Mouse (Mus musculus) layer of hippocampus, postnatal 36 days (tissue): ENCODE results near the gene Cbarp. TPM values are rescaled to one million over a fixed set of nuclear protein-coding genes. Genes with fewer than 3 reads are reported as not detected.

ENCODE experiments used
- DNase-seq, 2 experiments: peaks; one replicate each; pipeline ENCODE4 v3.0.0; 2022
- total RNA-seq, 2 experiments: library from RNA; stranded (reverse); gene quantifications; 2 replicates each; pipeline ENCODE4 v1.2.3; 2021

Gene Cbarp
- total RNA-seq, 2 experiments from 2014 or later, result 336 to 379 TPM

DNA sequence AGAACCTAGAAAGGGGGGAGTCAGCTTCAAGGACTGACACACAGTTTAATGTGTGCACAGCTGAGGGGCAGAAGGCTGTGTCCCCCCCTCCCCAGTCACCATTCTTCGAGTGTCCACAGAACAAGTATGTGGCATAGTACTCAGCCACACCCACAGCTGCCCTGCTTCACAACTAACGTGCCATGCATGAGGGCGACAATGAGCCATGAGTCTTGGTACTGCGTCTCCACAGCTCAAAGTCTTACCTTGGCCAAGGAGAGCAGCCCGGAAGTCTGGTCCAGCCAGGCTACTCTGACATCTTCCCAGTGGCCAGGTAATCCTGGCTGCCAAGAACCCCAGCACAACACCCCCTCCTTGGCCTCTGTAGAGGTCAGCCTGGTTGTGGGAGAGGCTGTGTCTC lies 47.9 kb downstream of the Cbarp start:
- no peak for DNase-seq

DNA sequence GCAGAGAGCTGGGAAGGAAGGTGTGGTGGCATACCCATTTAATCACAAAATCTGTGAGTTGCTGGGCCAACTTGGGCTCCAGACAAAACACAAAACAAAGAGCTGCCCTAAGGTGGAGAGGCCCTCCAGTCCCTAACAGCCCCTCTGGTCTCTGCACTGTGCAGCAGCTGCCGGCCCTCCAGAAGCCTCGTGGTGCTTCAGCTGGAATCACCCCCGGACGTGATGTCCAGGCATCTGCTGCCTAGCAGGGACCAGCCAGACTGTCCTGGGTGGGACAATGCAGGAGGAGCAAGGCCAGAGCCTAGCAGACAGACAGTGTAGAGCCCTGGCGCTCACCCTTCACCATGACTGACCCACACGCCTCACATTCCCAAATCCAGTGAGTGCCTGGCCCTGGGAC lies 49.1 kb downstream of the Cbarp start:
- DNase-seq, result no peak

DNA sequence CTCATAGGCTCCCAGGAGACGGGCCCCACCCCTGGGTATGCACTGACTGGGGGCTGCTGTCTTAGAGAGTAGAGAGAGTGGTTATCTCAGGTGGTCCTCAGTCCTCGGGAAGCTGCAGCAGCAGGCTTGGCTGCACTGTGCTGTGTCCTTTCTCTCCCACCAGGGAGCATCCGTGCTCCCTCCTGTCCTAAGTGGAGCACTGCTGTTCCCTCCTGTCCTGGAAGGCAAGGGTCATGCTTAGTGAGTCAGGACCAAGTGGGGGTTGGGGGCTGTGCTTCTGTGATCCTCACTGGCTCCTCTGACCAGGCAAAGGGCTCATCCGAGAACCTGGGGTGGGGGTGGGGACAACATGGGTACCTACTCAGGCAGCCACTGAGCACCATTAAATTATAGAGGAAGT lies 51.5 kb downstream of the Cbarp start:
- no peak for DNase-seq

DNA sequence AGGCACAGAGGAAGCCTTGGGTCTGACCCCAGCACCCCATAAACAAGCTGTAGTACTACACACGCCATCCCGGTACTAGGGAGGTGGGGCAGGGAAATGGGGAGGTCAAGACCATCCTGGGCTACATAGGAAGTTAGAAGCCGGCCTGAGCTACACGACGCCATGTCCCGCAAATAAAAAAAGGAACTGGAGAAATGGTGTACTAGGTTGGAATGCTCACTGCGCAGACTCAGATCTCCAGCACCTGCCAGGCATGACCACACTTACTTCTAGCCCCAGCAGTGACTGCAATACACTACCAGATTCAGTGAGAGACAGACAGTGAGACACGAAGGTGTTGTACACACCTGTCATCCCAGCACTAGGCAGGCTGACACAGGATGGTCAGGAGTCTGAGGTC lies 53.2 kb downstream of the Cbarp start:
- no peak for DNase-seq

DNA sequence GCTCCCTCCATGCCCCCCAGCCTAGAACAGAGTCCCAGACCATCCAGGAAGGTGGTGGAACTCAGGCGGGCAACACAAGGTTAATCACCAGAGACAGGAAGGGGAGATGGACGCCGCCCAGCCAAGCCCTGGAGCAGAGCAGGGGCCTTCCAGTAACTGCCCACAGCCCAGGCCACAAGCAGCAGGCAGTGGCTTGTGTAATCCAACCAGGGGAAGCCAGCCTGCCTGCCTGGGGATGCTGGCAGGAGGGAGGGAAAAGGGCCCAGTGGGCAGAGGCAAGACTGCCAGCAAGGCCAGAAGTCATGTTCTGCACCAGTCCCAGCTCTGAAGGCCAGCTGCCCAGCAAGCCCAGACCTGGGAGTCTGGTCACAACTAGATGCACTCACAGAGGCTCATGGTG lies 53.8 kb downstream of the Cbarp start:
- DNase-seq, result no peak

DNA sequence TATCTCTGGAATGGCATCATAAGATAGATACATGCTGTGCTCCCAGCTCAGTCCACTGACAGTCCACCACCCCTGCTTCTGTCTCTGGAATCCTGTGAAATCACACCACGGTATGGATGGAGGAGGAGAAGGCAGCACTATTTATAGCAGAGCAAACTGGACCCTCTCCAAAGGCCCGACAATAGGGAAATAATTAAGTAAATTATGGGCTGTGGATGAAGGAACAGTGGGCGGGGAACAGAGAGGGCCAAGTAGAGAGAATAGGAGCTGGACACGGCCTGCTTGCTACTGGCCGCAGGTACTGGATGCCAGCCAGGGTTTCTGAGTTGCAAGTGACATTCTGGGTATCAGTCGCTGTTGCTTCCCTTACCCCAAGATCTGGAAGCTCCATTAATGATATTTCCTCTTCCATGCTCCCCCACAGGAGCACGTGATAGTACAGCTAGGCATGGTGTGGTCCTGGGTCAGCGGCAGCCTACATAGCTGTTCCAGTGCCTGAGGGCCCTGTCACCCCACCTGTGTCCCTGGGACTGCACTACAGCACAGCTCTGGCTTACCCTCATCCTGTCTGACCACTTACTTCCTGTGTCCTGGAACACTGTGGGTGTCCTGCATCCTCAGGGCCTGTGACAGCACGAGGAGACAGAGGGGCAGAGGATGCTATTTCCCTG lies 55.7 kb downstream of the Cbarp start:
- no peak for DNase-seq

DNA sequence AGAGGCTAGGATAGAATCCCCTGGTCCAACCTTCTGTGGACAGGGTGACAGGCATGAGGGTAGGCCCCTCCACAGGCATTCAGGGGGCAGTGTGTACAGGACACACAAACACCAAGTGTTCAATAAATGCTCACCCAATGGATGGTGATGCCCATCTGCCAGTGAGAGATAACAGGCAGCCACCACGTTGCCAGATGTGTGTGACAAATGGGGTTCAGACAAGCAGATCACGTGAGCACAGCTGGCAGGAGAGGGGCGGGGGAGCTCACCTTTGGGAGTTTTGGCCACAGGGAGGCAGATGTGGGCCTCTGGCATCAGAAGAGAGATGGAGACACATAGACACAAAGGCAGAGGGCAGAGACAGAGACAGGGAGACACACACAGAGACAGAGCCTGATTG lies 59.6 kb downstream of the Cbarp start:
- no peak for DNase-seq

Other genes starting within 250 kb of the Cbarp start
- gene Cfd, start 250.0 kb downstream of the Cbarp start, total RNA-seq, result not detected
- 10 to 100 TPM; 53.0 to 54.1 TPM for gene Med16, start 231.9 kb downstream of the Cbarp start, total RNA-seq
- not detected for gene Gm26602, start 230.0 kb downstream of the Cbarp start, total RNA-seq
- 1 to 10 TPM; 6.4 to 6.8 TPM for gene Kiss1r, start 223.9 kb downstream of the Cbarp start, total RNA-seq
- 100 to 1,000 TPM; 397 to 399 TPM for gene R3hdm4, start 219.6 kb downstream of the Cbarp start, total RNA-seq
- 1 to 10 TPM; 4.8 to 5.1 TPM for gene Arid3a, start 213.8 kb downstream of the Cbarp start, total RNA-seq
- 10 to 100 TPM; 43.2 to 48.2 TPM for gene Wdr18, start 180.7 kb downstream of the Cbarp start, total RNA-seq
- under 1 TPM; 0.10 TPM for gene Grin3b, start 170.1 kb downstream of the Cbarp start, total RNA-seq
- gene Tmem259, start 156.5 kb downstream of the Cbarp start, total RNA-seq, result 100 to 1,000 TPM; 117 to 124 TPM
- 1 to 10 TPM; 5.5 to 6.6 TPM for gene Cnn2, start 152.3 kb downstream of the Cbarp start, total RNA-seq
- 10 to 100 TPM; 10.9 to 11.0 TPM for gene Abca7, start 144.3 kb downstream of the Cbarp start, total RNA-seq
- 1 to 10 TPM; 3.2 to 4.2 TPM for gene Arhgap45, start 124.2 kb downstream of the Cbarp start, total RNA-seq
- 10 to 100 TPM; 74.8 to 86.0 TPM for gene Polr2e, start 101.0 kb downstream of the Cbarp start, total RNA-seq
- gene Gpx4, start 93.7 kb downstream of the Cbarp start, total RNA-seq, result 100 to 1,000 TPM; 445 to 446 TPM
- 10 to 100 TPM; 17.2 to 20.7 TPM for gene Sbno2, start 35.3 kb downstream of the Cbarp start, total RNA-seq
- 10 to 100 TPM; 93.3 to 95.9 TPM for gene Stk11, start 25.0 kb downstream of the Cbarp start, total RNA-seq
- 100 to 1,000 TPM; 324 to 369 TPM for gene Atp5d, start 2.2 kb downstream of the Cbarp start, total RNA-seq
- 10 to 100 TPM; 58.9 to 62.6 TPM for gene Midn, start 7.4 kb upstream of the Cbarp start, total RNA-seq
- 10 to 100 TPM; 58.5 to 63.4 TPM for gene Cirbp, start 25.1 kb upstream of the Cbarp start, total RNA-seq
- gene 1600002K03Rik, start 32.1 kb upstream of the Cbarp start, total RNA-seq, result 1 to 10 TPM; 6.4 to 6.9 TPM
- gene Efna2, start 38.6 kb upstream of the Cbarp start, total RNA-seq, result 1 to 10 TPM; 9.0 to 9.6 TPM
- 10 to 100 TPM; 35.6 to 39.6 TPM for gene Mum1, start 85.6 kb upstream of the Cbarp start, total RNA-seq
- 100 to 1,000 TPM; 199 to 204 TPM for gene Ndufs7, start 108.3 kb upstream of the Cbarp start, total RNA-seq
- 10 to 100 TPM; 37.7 to 39.1 TPM for gene Gamt, start 120.2 kb upstream of the Cbarp start, total RNA-seq
- gene Dazap1, start 120.7 kb upstream of the Cbarp start, total RNA-seq, result 100 to 1,000 TPM in 1 of 2 experiments, 10 to 100 TPM in 1; 82.6 to 100 TPM
- gene Rps15, start 151.6 kb upstream of the Cbarp start, total RNA-seq, result 100 to 1,000 TPM; 755 to 823 TPM
- gene Apc2, start 155.1 kb upstream of the Cbarp start, total RNA-seq, result 10 to 100 TPM; 98.3 to 98.4 TPM
- 10 to 100 TPM; 22.4 to 23.0 TPM for gene 2310011J03Rik, start 179.7 kb upstream of the Cbarp start, total RNA-seq
- gene Pcsk4, start 188.7 kb upstream of the Cbarp start, total RNA-seq, result 1 to 10 TPM; 2.2 to 2.6 TPM
- 10 to 100 TPM in 1 of 2 experiments, 1 to 10 TPM in 1; 8.6 to 10.3 TPM for gene Reep6, start 189.1 kb upstream of the Cbarp start, total RNA-seq
- gene Adamtsl5, start 207.6 kb upstream of the Cbarp start, total RNA-seq, result 1 to 10 TPM; 4.9 to 5.2 TPM
- gene Plk5, start 215.6 kb upstream of the Cbarp start, total RNA-seq, result 10 to 100 TPM; 23.2 to 23.4 TPM
- 10 to 100 TPM; 18.2 to 18.4 TPM for gene Mex3d, start 246.8 kb upstream of the Cbarp start, total RNA-seq